Mouse (Mus musculus): Measurements from ENCODE around the gene Fndc1.

DNA sequence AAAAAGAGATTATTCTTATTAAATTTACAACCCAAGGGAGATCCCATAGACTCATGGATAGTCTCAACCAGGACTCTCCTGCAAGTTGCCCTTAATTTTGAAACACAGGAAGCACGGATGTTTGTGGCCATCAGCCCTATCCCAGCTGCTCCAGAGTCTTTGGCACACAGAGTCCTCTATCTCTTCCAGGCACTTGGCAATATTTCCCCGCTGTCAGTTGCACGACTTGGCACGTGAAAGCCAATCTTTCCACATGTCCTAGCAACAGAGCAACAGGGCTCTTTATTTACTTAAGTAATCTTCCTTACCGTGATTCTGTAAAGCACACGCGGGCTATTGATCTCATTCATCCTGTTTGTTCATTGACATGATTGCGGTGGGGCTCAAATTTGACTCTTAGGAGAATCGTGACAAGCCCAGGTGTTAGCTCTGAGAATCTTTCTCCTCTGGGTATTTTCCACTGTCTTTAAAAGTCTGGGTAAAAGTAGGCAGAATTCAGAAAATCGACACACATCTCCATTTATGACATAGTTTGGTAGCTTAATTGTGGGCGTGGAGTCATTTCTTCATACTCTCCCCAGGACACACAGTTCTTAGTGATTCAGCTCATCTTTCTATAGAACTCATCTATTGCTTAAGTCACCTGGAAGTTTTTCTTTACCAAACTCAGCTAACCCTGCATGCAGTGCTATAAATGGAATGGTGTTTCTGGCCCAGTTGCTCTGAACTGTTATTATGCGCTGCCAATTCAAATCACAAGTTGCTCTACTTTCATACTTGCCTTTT, 13.6 kb upstream of the Fndc1 start:
- no peak for TF ChIP-seq GATA1 (IDR thresholded peaks at IDR 0.05; ENCODE audit: borderline replicate concordance, low read length)
- no peak for TF ChIP-seq FLI1 (IDR thresholded peaks at IDR 0.05; ENCODE audit: low read length)

Measured in megakaryocyte, embryonic 14.5 days (primary cell).